In the genomic region with DNA sequence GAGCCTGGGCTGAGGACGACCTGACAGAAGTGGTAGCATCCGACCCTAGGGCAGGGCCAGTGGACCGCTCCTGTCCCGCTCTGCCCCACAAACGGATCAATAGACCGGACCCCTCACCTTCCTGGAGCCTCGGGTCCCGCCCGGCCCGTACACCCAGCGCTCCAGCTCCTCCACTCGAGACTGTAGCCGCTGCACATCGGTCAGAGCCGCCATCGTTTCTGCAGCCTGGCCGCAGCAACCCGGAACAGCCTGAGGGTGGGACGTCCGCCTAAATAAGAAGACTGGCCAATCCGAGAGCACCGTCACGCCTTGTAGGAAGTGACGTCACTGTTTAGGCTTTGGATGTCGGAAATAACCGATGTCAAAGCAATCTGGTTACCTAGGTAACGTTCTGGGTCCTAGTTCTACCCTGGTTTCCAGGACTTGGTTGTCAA, we compare ENCODE assay signal across 7 mouse cellular contexts. TPM values are rescaled to one million over a fixed set of nuclear protein-coding genes. Genes with fewer than 3 reads are reported as not detected.
DNase-seq lines count a peak whose midpoint lies in the region; ATAC-seq lines count a peak whose summit lies in the region.

A gene (minus strand): TSS at position 253 of the 434 bp plus-strand sequence.

- peaks cover 9% of the 10 kb centered on the region for H3K36me3 ChIP-seq in intestine, embryonic 16.5 days (ENCODE audit: control insufficient read depth, insufficient read depth, low read length)
- peaks cover 8% of the 10 kb centered on the region; the same call in 1 of the 2 replicates for H3K36me3 ChIP-seq in midbrain, embryonic 11.5 days (ENCODE audit: control insufficient read depth, insufficient read depth, low read length)

- ATAC-seq in intestine, embryonic 16.5 days: peak; percentile 97
- peak; percentile 96 for ATAC-seq in midbrain, embryonic 11.5 days (ENCODE audit: low FRiP score)

- H3K4me2 ChIP-seq in intestine, embryonic 16.5 days (ENCODE audit: low read depth, low read length): peak within 1 kb of the TSS; percentile 58
- H3K4me2 ChIP-seq in midbrain, embryonic 11.5 days: peak within 1 kb of the TSS; percentile 89

- DNase-seq in adrenal gland, adult 8-10 months: peak; percentile 90
- DNase-seq in embryo, embryonic 9.5 days (ENCODE audit: extremely low spot score): peak; percentile 84
- DNase-seq in gastrocnemius, postnatal 4 days (ENCODE audit: low spot score in 2 of 2): peak; percentile 64 to 80
- peak; percentile 89 to 91 for DNase-seq in left cerebral cortex, postnatal 36 days (ENCODE audit: low spot score in 2 of 2)
- peak; percentile 97 for DNase-seq in midbrain, embryonic 11.5 days (ENCODE audit: low spot score, missing footprints)
- DNase-seq in skeletal muscle tissue, adult 2 months (ENCODE audit: low read depth, low spot score): peak; percentile 94

- intact Hi-C loops in left cerebral cortex, postnatal 36 days (cut with DNase I): no loop called here

- under 1% methylated on average over 27 of the region's 27 CpGs for WGBS in intestine, embryonic 16.5 days
- under 1% methylated on average over 27 of the region's 27 CpGs for WGBS in midbrain, embryonic 11.5 days

- peak within 1 kb of the TSS; percentile 92 for H3K9ac ChIP-seq in intestine, embryonic 16.5 days (ENCODE audit: low read depth, low read length)
- H3K9ac ChIP-seq in midbrain, embryonic 11.5 days (ENCODE audit: low read length): peak within 1 kb of the TSS; percentile 79

- peaks cover 15% of the 10 kb centered on the region for H3K4me1 ChIP-seq in intestine, embryonic 16.5 days (ENCODE audit: control insufficient read depth, insufficient read depth, low read length)
- peaks cover 14% of the 10 kb centered on the region for H3K4me1 ChIP-seq in midbrain, embryonic 11.5 days (ENCODE audit: control insufficient read depth, insufficient read depth, low read length)

- H3K4me3 ChIP-seq in intestine, embryonic 16.5 days (ENCODE audit: low read length): peak within 1 kb of the TSS; percentile 88
- peak within 1 kb of the TSS; percentile 77 for H3K4me3 ChIP-seq in midbrain, embryonic 11.5 days (ENCODE audit: low read depth, low read length)

- no peaks in the 10 kb centered on the region for H3K9me3 ChIP-seq in intestine, embryonic 16.5 days (ENCODE audit: control insufficient read depth, low read length)
- H3K9me3 ChIP-seq in midbrain, embryonic 11.5 days (ENCODE audit: control insufficient read depth, low read length): no peaks in the 10 kb centered on the region

- H3K27me3 ChIP-seq in intestine, embryonic 16.5 days (replicated peaks; ENCODE audit: control insufficient read depth, insufficient read depth, low read length): peaks cover 39% of the 10 kb centered on the region
- peaks cover 41% of the 10 kb centered on the region for H3K27me3 ChIP-seq in midbrain, embryonic 11.5 days (ENCODE audit: control insufficient read depth, insufficient read depth, low read length)

- H3K27ac ChIP-seq in intestine, embryonic 16.5 days (ENCODE audit: low read length): no peak within 1 kb of the TSS
- H3K27ac ChIP-seq in midbrain, embryonic 11.5 days (ENCODE audit: low read depth, low read length): no peak within 1 kb of the TSS

RNA-seq across cellular contexts. Expression of the gene that starts here (rescaled TPM):
- 100 to 1,000 TPM; 113 to 133 (median 119) TPM for total RNA-seq in adrenal gland, adult 8-10 months (2022)
- 10 to 100 TPM; 49.8 to 52.9 TPM for total RNA-seq in gastrocnemius, postnatal 4 days (2021)
- polyA plus RNA-seq in intestine, embryonic 16.5 days (2015; fragmentation: Nextera tagmentation; extraction: Ambion mirVana): 136 and 143 TPM in 2 replicates
- 100 to 1,000 TPM; 159 to 187 TPM for total RNA-seq in left cerebral cortex, postnatal 36 days (2021)
- 154 and 155 TPM in 2 replicates for polyA plus RNA-seq in midbrain, embryonic 11.5 days (2014; fragmentation: Nextera tagmentation; extraction: Ambion mirVana)
